ENCODE assay signal across 16 mouse cellular contexts in genomic region chr11:75562840-75563239, GRCm38 (mm10). TPM values are rescaled to one million over a fixed set of nuclear protein-coding genes. Genes with fewer than 3 reads are reported as not detected.
A peak's percentile ranks its signal among the peaks of the same experiment; 100 is the strongest.
DNase-seq lines count a peak whose midpoint lies in the region; ATAC-seq and TF ChIP-seq lines count a peak whose summit lies in the region.
"Had no signal": no experiment of that assay in that cellular context is flagged by ENCODE, and none has a peak within 500 bp of the region (broad histone marks: within the 10 kb centered on the region; RNA-seq: fewer than 3 reads in every experiment).

No protein-coding gene starts in this region.

- H3K4me3 ChIP-seq in megakaryocyte, embryonic 14.5 days (replicated peaks): peak overlapping the region; percentile 39
- no peak overlapping the region for H3K4me3 ChIP-seq in cerebellum, adult 2 months (replicated peaks; ENCODE audit: insufficient read depth, low read depth, low read length)
- H3K4me3 ChIP-seq in myocyte: no peak overlapping the region
- H3K4me3 ChIP-seq: embryonic facial prominence, embryonic 13.5 days; forebrain, embryonic 12.5 days; layer of hippocampus, adult 2 months; liver, embryonic 15.5 days had no signal

- DNase-seq in gastrocnemius, postnatal 14 days: peak; percentile 32
- no peak for DNase-seq in gastrocnemius, postnatal 10 days
- peak; percentile 82 to 85 for DNase-seq in cerebellum, adult 2 months
- DNase-seq in thymus, postnatal 0 days (ENCODE audit: low spot score): no peak
- DNase-seq: adrenal gland, postnatal 10 days; kidney, adult 18-20 months; right cerebral cortex, postnatal 4 days; thymus, postnatal 4 days had no signal

- H3ac ChIP-seq in myocyte (ENCODE audit: control insufficient read depth, insufficient read length): no peak overlapping the region

- 0 out of 2 replicates have a peak, but pooled peaks cover under 1% of the 10 kb centered on the region for H3K9me3 ChIP-seq in megakaryocyte, embryonic 14.5 days
- H3K9me3 ChIP-seq: embryonic facial prominence, embryonic 13.5 days; forebrain, embryonic 12.5 days; liver, embryonic 15.5 days had no signal

- TF ChIP-seq POLR2A in cerebellum, adult 2 months (IDR thresholded peaks at IDR 0.05; ENCODE audit: borderline replicate concordance, insufficient read depth, low read length): no peak
- TF ChIP-seq POLR2A in myocyte (IDR thresholded peaks at IDR 0.05; ENCODE audit: insufficient read length, low read depth): peak; percentile 28

- H3K27ac ChIP-seq in cerebellum, adult 2 months (ENCODE audit: insufficient read depth, low read length): peak overlapping the region; percentile 19
- H3K27ac ChIP-seq: embryonic facial prominence, embryonic 13.5 days; forebrain, embryonic 12.5 days; layer of hippocampus, adult 2 months; liver, embryonic 15.5 days had no signal

- no peaks in the 10 kb centered on the region for H3K27me3 ChIP-seq in megakaryocyte, embryonic 14.5 days (replicated peaks)
- H3K27me3 ChIP-seq in cerebellum, adult 2 months (ENCODE audit: control insufficient read depth, insufficient read depth, low read length): no peaks in the 10 kb centered on the region
- H3K27me3 ChIP-seq in myocyte (ENCODE audit: control insufficient read depth, insufficient read depth, insufficient read length): no peaks in the 10 kb centered on the region
- H3K27me3 ChIP-seq: embryonic facial prominence, embryonic 13.5 days; forebrain, embryonic 12.5 days; liver, embryonic 15.5 days had no signal

- H3K4me2 ChIP-seq in myocyte (ENCODE audit: low read depth): peak overlapping the region; percentile 71
- H3K4me2 ChIP-seq: embryonic facial prominence, embryonic 13.5 days; forebrain, embryonic 12.5 days; liver, embryonic 15.5 days had no signal

- H3K79me2 ChIP-seq in myocyte (ENCODE audit: control insufficient read depth, insufficient read depth): no peaks in the 10 kb centered on the region

- no peak for ATAC-seq in megakaryocyte, adult 5-6 weeks (ENCODE audit: poor library complexity, severe bottlenecking)
- ATAC-seq in inflammation-experienced regulatory T-cells, adult 6 months: no peak

- no peak; the same call in 1 of the 2 replicates for TF ChIP-seq CTCF in cerebellum, adult 2 months (IDR thresholded peaks at IDR 0.05; ENCODE audit: borderline replicate concordance, insufficient read depth, low read depth, low read length)

- intact Hi-C loops in gastrocnemius, postnatal 14 days (cut with DNase I; ENCODE audit: low total_unique reads): no loop called here

- H3K36me3 ChIP-seq in megakaryocyte, embryonic 14.5 days (replicated peaks; ENCODE audit: low read length): peaks cover 95% of the 10 kb centered on the region
- H3K36me3 ChIP-seq in myocyte (ENCODE audit: control insufficient read depth, insufficient read depth): no peaks in the 10 kb centered on the region
- H3K36me3 ChIP-seq: embryonic facial prominence, embryonic 13.5 days; liver, embryonic 15.5 days had no signal

- H3K4me1 ChIP-seq in megakaryocyte, embryonic 14.5 days: peaks cover 76% of the 10 kb centered on the region
- H3K4me1 ChIP-seq in cerebellum, adult 2 months (ENCODE audit: control insufficient read depth, insufficient read depth, low read length): peaks cover 59% of the 10 kb centered on the region
- H3K4me1 ChIP-seq: forebrain, embryonic 12.5 days had no signal

- WGBS in cerebellum, adult 2 months: 9% methylated on average over 8 of the region's 8 CpGs

TF ChIP-seq in myocyte, 11 proteins besides CTCF, POLR2A, EP300 and RAD21:
- TF ChIP-seq E2F4 (IDR thresholded peaks at IDR 0.05; ENCODE audit: insufficient read depth) (no peak), MYOG (IDR thresholded peaks at IDR 0.05; ENCODE audit: control insufficient read depth in 1 of 3, insufficient read depth in 1 of 3, insufficient read length in 2 of 3, low read depth in 2 of 3) (peak in 1 of 3 experiments; percentile 36), MYOD1 (IDR thresholded peaks at IDR 0.05; ENCODE audit: control insufficient read depth in 1 of 3, insufficient read length in 2 of 3, low read depth in 2 of 3) (peak in 2 of 3 experiments; percentile 33 to 76)

RNA-seq across cellular contexts. Expression of gene Pitpna, which starts 25.1 kb away (rescaled TPM):
- total RNA-seq in gastrocnemius, postnatal 14 days (2021): 100 to 1,000 TPM; 176 to 185 TPM
- 100 to 1,000 TPM; 148 to 160 TPM for total RNA-seq in gastrocnemius, postnatal 10 days (2021)
- polyA plus RNA-seq in megakaryocyte, embryonic 14.5 days (2012; ENCODE audit: insufficient read depth, low replicate concordance): 28.3 and 62.8 TPM in 2 replicates
- total RNA-seq in megakaryocyte, adult 5-6 weeks (2015): 387 and 430 TPM in 2 replicates
- total RNA-seq in megakaryocyte, adult 5-6 weeks (2017): 178 and 226 TPM in 2 replicates
- 295 and 319 TPM in 2 replicates for polyA plus RNA-seq in cerebellum, adult 2 months (2012; rRNA removed)
- polyA plus RNA-seq in myocyte (2012; fragmentation: generic; extraction: Trizol): 125 TPM
- 103 and 112 TPM in 2 replicates for polyA plus RNA-seq in thymus, postnatal 0 days (2015; fragmentation: Nextera tagmentation; extraction: Ambion mirVana)
- polyA plus RNA-seq in inflammation-experienced regulatory T-cells, adult 6 months (2017; shearing (Covaris generic)): 10 to 100 TPM; 30.5 to 50.5 (median 40.2) TPM

RNA-seq across cellular contexts. Expression of gene Slc43a2, which starts 31.3 kb away (rescaled TPM):
- 10 to 100 TPM; 25.3 to 30.8 TPM for total RNA-seq in gastrocnemius, postnatal 14 days (2021)
- 10 to 100 TPM; 24.2 to 27.3 TPM for total RNA-seq in gastrocnemius, postnatal 10 days (2021)
- 18.9 and 35.4 TPM in 2 replicates for polyA plus RNA-seq in megakaryocyte, embryonic 14.5 days (2012; ENCODE audit: insufficient read depth, low replicate concordance)
- total RNA-seq in megakaryocyte, adult 5-6 weeks (2015): 30.6 and 32.3 TPM in 2 replicates
- total RNA-seq in megakaryocyte, adult 5-6 weeks (2017): 32.2 and 33.5 TPM in 2 replicates
- polyA plus RNA-seq in cerebellum, adult 2 months (2012; rRNA removed): 57.4 and 67.1 TPM in 2 replicates
- 15.9 TPM for polyA plus RNA-seq in myocyte (2012; fragmentation: generic; extraction: Trizol)
- 33.2 and 33.6 TPM in 2 replicates for polyA plus RNA-seq in thymus, postnatal 0 days (2015; fragmentation: Nextera tagmentation; extraction: Ambion mirVana)
- polyA plus RNA-seq in inflammation-experienced regulatory T-cells, adult 6 months (2017; shearing (Covaris generic)): 10 to 100 TPM; 20.1 to 22.4 (median 21.6) TPM

RNA-seq across cellular contexts. Expression of gene Scarf1, which starts 49.5 kb away (rescaled TPM):
- total RNA-seq in gastrocnemius, postnatal 14 days (2021): 1 to 10 TPM; 7.1 to 7.2 TPM
- 10 to 100 TPM in 1 of 2 experiments, 1 to 10 TPM in 1; 7.9 to 10.0 TPM for total RNA-seq in gastrocnemius, postnatal 10 days (2021)
- 27.4 and 42.5 TPM in 2 replicates for polyA plus RNA-seq in megakaryocyte, embryonic 14.5 days (2012; ENCODE audit: insufficient read depth, low replicate concordance)
- total RNA-seq in megakaryocyte, adult 5-6 weeks (2015): 0.41 and 1.1 TPM in 2 replicates
- total RNA-seq in megakaryocyte, adult 5-6 weeks (2017): 0.66 and 0.85 TPM in 2 replicates
- 3.3 and 3.4 TPM in 2 replicates for polyA plus RNA-seq in cerebellum, adult 2 months (2012; rRNA removed)
- polyA plus RNA-seq in myocyte (2012; fragmentation: generic; extraction: Trizol): 0.06 TPM
- 2.4 and 2.7 TPM in 2 replicates for polyA plus RNA-seq in thymus, postnatal 0 days (2015; fragmentation: Nextera tagmentation; extraction: Ambion mirVana)
- polyA plus RNA-seq in inflammation-experienced regulatory T-cells, adult 6 months (2017; shearing (Covaris generic)): under 1 TPM; 0.18 to 0.93 (median 0.28) TPM

RNA-seq across cellular contexts. Expression of gene Rilp, which starts 52.9 kb away (rescaled TPM):
- 10 to 100 TPM; 40.5 to 41.3 TPM for total RNA-seq in gastrocnemius, postnatal 14 days (2021)
- 10 to 100 TPM; 25.5 to 32.6 TPM for total RNA-seq in gastrocnemius, postnatal 10 days (2021)
- 4.2 and 9.5 TPM in 2 replicates for polyA plus RNA-seq in megakaryocyte, embryonic 14.5 days (2012; ENCODE audit: insufficient read depth, low replicate concordance)
- 0.98 and 1.2 TPM in 2 replicates for total RNA-seq in megakaryocyte, adult 5-6 weeks (2015)
- 0.55 and 1.8 TPM in 2 replicates for total RNA-seq in megakaryocyte, adult 5-6 weeks (2017)
- polyA plus RNA-seq in cerebellum, adult 2 months (2012; rRNA removed): 5.4 and 5.7 TPM in 2 replicates
- 4.6 TPM for polyA plus RNA-seq in myocyte (2012; fragmentation: generic; extraction: Trizol)
- 0.90 and 1.1 TPM in 2 replicates for polyA plus RNA-seq in thymus, postnatal 0 days (2015; fragmentation: Nextera tagmentation; extraction: Ambion mirVana)
- polyA plus RNA-seq in inflammation-experienced regulatory T-cells, adult 6 months (2017; shearing (Covaris generic)): not detected
- polyA plus RNA-seq: embryonic facial prominence, embryonic 13.5 days had no signal

Comparison
In these comparisons a context has a peak if more than half of its experiments do, and no peak if none do; other contexts are left out.
1. DNase-seq: peak in gastrocnemius, postnatal 14 days (single experiment) and cerebellum, adult 2 months (2 of 2); none in gastrocnemius, postnatal 10 days (single experiment) and thymus, postnatal 0 days (single experiment).